Mouse (Mus musculus) neural tube, embryonic 12.5 days (tissue): ENCODE results near the gene Sema4c. TPM values are rescaled to one million over a fixed set of nuclear protein-coding genes. Genes with fewer than 3 reads are reported as not detected.

Experiments used
- ATAC-seq: fragments of 200-750 bp; cut with Nextera tagmentation; 2 replicates; pipeline ENCODE4 v1.8.0; 2017; ENCODE audit warnings: low read depth, mild to moderate bottlenecking, moderate TSS enrichment, moderate library complexity; ENCODE audit not compliant: low FRiP score
- H3K27ac ChIP-seq: fragments of 300-500 bp; sonication (generic); 2 replicates; pipeline ENCODE4 v1.5.1; 2016
- H3K27me3 ChIP-seq: fragments of 300-500 bp; sonication (generic); replicated peaks from 2 replicates; pipeline ENCODE4 v1.6.1; 2016; ENCODE audit warnings: mild to moderate bottlenecking
- H3K36me3 ChIP-seq: fragments of 300-500 bp; sonication (generic); 2 replicates; pipeline ENCODE4 v1.6.1; 2016; ENCODE audit warnings: mild to moderate bottlenecking
- H3K4me1 ChIP-seq: fragments of 300-500 bp; sonication (generic); 2 replicates; pipeline ENCODE4 v1.6.1; 2016
- H3K4me2 ChIP-seq: fragments of 300-500 bp; sonication (generic); replicated peaks from 2 replicates; pipeline ENCODE4 v1.6.1; 2016; ENCODE audit warnings: mild to moderate bottlenecking
- H3K4me3 ChIP-seq: fragments of 300-500 bp; sonication (generic); 2 replicates; pipeline ENCODE4 v1.5.1; 2016
- H3K9ac ChIP-seq: fragments of 300-500 bp; sonication (generic); 2 replicates; pipeline ENCODE4 v1.6.1; 2016; ENCODE audit warnings: mild to moderate bottlenecking
- H3K9me3 ChIP-seq: fragments of 300-500 bp; sonication (generic); 2 replicates; pipeline ENCODE4 v1.6.1; 2016; ENCODE audit warnings: mild to moderate bottlenecking
- WGBS: fragments of 180-500 bp; shearing (Covaris S2); methylation state at CpG from one replicate; pipeline ENCODE4 v1.1.7; 2016; 5-methylcytosine and 5-hydroxymethylcytosine counted together
- polyA plus RNA-seq: library from polyadenylated mRNA; unstranded; fragments of >200 nt; fragmentation: Nextera tagmentation; extraction: Ambion mirVana; gene quantifications from 2 replicates; pipeline ENCODE4 v1.2.1, GENCODE M21; 2016

Gene Sema4c
- polyA plus RNA-seq, 1 experiment from 2014 or later, result 35.4 TPM

GRCm38 (mm10) chr1:36563197-36563596 lies 5.0 kb upstream of the Sema4c start:
- no peak overlapping the region for H3K27ac ChIP-seq
- WGBS, result 68% methylated on average over 2 of the region's 2 CpGs
- no peaks in the 10 kb centered on the region for H3K36me3 ChIP-seq
- ATAC-seq, result no peak
- no peaks in the 10 kb centered on the region for H3K9me3 ChIP-seq
- no peaks in the 10 kb centered on the region; the same call in 1 of the 2 replicates for H3K27me3 ChIP-seq
- H3K4me3 ChIP-seq, result no peak overlapping the region
- no peak overlapping the region for H3K4me2 ChIP-seq
- no peak overlapping the region for H3K9ac ChIP-seq
- peaks cover 19% of the 10 kb centered on the region for H3K4me1 ChIP-seq

DNA sequence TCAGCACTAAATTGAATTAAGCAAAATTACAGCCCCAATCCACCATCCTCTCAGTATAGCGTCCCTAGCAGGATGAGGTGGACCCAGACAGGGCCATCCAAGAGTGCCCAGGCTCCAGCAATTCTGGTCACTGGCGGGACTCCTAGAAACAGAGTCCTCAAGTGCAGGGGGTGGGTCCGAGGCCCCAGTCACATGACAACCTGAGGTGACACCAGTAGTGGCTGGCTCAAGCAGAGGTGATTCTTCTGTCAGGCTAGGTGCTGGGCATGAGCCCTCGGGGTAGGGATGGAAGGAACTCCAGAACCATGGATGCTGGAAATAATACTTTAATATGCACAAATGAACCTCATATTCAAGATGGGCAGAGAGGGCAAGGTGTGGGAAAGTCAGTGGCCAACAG lies 4.2 kb upstream of the Sema4c start:
- 67% methylated on average over 4 of the region's 4 CpGs for WGBS
- H3K27me3 ChIP-seq, result no peaks in the 10 kb centered on the region; the same call in 1 of the 2 replicates
- H3K9me3 ChIP-seq, result no peaks in the 10 kb centered on the region
- no peak overlapping the region for H3K9ac ChIP-seq
- H3K4me2 ChIP-seq, result no peak overlapping the region
- no peaks in the 10 kb centered on the region for H3K36me3 ChIP-seq
- H3K27ac ChIP-seq, result no peak overlapping the region
- peaks cover 19% of the 10 kb centered on the region for H3K4me1 ChIP-seq
- no peak for ATAC-seq
- H3K4me3 ChIP-seq, result no peak overlapping the region

DNA sequence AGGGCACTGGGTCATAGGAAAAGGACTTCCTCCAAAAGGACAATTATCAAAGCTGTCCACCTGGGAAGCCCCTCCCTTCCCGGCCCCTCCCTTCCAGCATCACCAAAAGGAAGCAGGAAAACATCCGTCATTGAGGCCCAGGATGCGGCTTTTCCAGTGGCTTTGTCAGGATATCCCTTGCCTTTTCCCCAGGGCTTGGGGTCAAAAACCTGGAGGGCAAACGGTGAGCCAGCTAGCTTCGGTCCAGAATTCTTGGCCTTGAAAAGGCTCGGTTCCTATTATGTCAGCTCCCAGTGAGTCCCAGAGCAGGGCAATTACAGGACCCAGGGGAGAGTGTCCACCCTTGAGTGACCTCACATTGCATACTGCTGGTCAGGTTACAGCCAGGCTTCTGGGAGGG lies 2.8 kb upstream of the Sema4c start:
- no peaks in the 10 kb centered on the region for H3K9me3 ChIP-seq
- no peaks in the 10 kb centered on the region for H3K36me3 ChIP-seq
- H3K4me2 ChIP-seq, result no peak overlapping the region
- H3K9ac ChIP-seq, result no peak overlapping the region
- 47% methylated on average over 6 of the region's 6 CpGs for WGBS
- H3K27ac ChIP-seq, result no peak overlapping the region
- H3K4me1 ChIP-seq, result peaks cover 15% of the 10 kb centered on the region
- no peak for ATAC-seq
- no peak overlapping the region for H3K4me3 ChIP-seq
- no peaks in the 10 kb centered on the region; the same call in 1 of the 2 replicates for H3K27me3 ChIP-seq

GRCm38 (mm10) chr1:36559888-36560287 lies 1.7 kb upstream of the Sema4c start:
- Histone ChIP-seq H3K4me3 (no peak overlapping the region), H3K27ac (no peak overlapping the region), H3K4me1 (peaks cover 25% of the 10 kb centered on the region), H3K9me3 (no peaks in the 10 kb centered on the region), H3K4me2 (no peak overlapping the region), H3K36me3 (peaks cover 4% of the 10 kb centered on the region; the same call in 1 of the 2 replicates), H3K9ac (no peak overlapping the region), H3K27me3 (no peaks in the 10 kb centered on the region; the same call in 1 of the 2 replicates)
- 77% methylated on average over 5 of the region's 5 CpGs for whole genome bisulfite sequencing
- ATAC-seq, result no peak

GRCm38 (mm10) chr1:36559256-36559655 lies 1.1 kb upstream of the Sema4c start:
- WGBS, result 11% methylated on average over 4 of the region's 4 CpGs
- H3K9me3 ChIP-seq, result no peaks in the 10 kb centered on the region
- H3K4me2 ChIP-seq, result peak overlapping the region; percentile 95
- no peak overlapping the region for H3K27ac ChIP-seq
- no peaks in the 10 kb centered on the region; the same call in 1 of the 2 replicates for H3K27me3 ChIP-seq
- H3K4me3 ChIP-seq, result no peak overlapping the region
- no peak for ATAC-seq
- H3K9ac ChIP-seq, result no peak overlapping the region
- peaks cover 11% of the 10 kb centered on the region for H3K36me3 ChIP-seq
- H3K4me1 ChIP-seq, result peaks cover 31% of the 10 kb centered on the region

GRCm38 (mm10) chr1:36557457-36558011 lies 615 bp downstream of the Sema4c start:
- Histone ChIP-seq H3K27ac (peak overlapping the region; percentile 98), H3K4me2 (peak overlapping the region; percentile 95), H3K27me3 (no peaks in the 10 kb centered on the region), H3K9ac (peak overlapping the region; percentile 98), H3K4me3 (peak overlapping the region; percentile 91), H3K9me3 (no peaks in the 10 kb centered on the region), H3K4me1 (peaks cover 39% of the 10 kb centered on the region), H3K36me3 (peaks cover 28% of the 10 kb centered on the region)
- ATAC-seq, result peak; percentile 50
- WGBS, result under 1% methylated on average over 48 of the region's 48 CpGs

DNA sequence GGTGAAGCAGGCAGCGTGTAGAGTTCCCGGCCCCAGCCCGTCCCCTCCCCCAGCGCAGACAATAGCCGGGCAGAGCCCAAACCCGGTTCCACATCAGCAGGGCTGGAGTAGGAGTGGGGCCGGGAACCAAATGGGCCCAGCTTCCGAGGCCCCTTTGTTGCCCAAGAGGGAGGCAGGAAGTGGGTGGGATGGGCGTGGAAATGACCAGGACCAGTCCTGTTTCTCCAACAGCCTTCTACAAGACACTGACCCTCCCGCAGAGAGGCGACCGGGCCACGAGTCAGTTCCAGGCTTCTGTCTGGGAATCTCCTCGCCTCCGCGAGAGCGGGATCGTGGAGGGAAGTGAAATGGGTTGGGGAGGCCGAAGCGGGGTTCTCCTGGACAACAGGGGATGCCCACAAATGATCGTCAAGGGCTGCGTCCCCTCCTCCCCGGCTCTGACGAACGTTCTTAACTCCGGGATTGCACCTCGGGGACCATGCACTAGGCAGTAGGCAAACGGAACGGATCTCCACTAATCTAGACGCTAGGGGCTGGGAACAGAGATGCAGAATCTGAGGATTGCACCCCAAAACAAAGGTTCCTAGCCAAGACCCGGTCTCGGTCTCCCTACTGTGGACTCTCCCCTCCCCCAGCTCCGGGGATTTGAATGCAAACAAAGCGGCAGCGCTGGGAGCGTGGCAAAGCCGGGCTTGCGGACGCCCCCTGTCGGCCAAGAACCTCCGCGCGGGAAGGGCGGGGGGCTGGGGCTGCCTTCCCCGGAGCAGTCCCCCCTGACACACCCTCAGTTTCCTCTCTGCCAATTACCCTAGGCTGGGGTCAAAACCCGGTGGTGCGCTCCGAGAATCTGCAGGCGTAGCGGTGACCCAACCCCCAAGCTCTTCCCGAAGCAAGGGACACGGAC lies 1.3 kb downstream of the Sema4c start:
- Histone ChIP-seq H3K4me1 (peaks cover 39% of the 10 kb centered on the region), H3K36me3 (peaks cover 35% of the 10 kb centered on the region), H3K27me3 (no peaks in the 10 kb centered on the region), H3K9me3 (no peaks in the 10 kb centered on the region), H3K27ac (peak overlapping the region; percentile 98), H3K9ac (peak overlapping the region; percentile 98), H3K4me3 (peak overlapping the region; percentile 91), H3K4me2 (peak overlapping the region; percentile 95)
- ATAC-seq, result peak; percentile 80
- under 1% methylated on average over 52 of the region's 52 CpGs for WGBS

DNA sequence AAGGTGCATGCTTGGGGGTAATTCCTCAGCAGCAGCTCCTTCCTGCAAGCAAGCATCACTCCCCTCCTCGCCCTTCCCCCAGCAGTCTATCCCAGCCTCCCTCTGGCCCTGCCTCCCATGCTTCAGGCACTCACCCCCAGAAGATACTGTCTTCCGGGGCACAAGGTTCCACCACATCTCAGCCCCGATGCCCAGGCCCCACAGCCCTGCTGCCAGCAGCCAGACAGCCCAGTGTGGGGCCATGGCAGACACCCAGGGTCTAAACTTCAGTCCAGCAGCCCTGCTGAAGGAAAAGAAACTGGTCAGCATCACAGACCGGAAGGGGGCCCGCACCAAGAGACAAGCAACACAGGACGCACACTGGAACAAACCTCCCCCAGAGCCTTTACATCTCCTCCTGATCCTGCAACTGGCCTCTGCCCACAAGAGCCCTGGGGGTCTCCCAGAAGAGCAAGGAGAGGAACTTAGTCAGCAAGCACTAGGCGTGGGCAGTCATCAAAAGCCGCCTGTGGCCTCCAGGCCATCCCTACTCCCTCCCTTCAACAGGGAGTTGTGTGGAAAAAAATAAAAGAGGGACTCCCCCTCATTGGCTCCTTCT lies 2.3 kb downstream of the Sema4c start:
- Histone ChIP-seq H3K4me2 (peak overlapping the region; percentile 95), H3K9me3 (no peaks in the 10 kb centered on the region), H3K27ac (peak overlapping the region; percentile 98), H3K9ac (peak overlapping the region; percentile 98), H3K4me3 (peak overlapping the region; percentile 91), H3K27me3 (no peaks in the 10 kb centered on the region), H3K36me3 (peaks cover 44% of the 10 kb centered on the region), H3K4me1 (peaks cover 41% of the 10 kb centered on the region)
- no peak for ATAC-seq
- 3% methylated on average over 8 of the region's 8 CpGs for WGBS

GRCm38 (mm10) chr1:36554633-36555399 lies 3.3 kb downstream of the Sema4c start:
- WGBS, result 61% methylated on average over 21 of the region's 21 CpGs
- peaks cover 44% of the 10 kb centered on the region for H3K4me1 ChIP-seq

GRCm38 (mm10) chr1:36552506-36552905 lies 5.6 kb downstream of the Sema4c start:
- H3K4me2 ChIP-seq, result no peak overlapping the region
- no peak for ATAC-seq
- no peaks in the 10 kb centered on the region for H3K9me3 ChIP-seq
- no peak overlapping the region for H3K9ac ChIP-seq
- H3K4me1 ChIP-seq, result peaks cover 52% of the 10 kb centered on the region
- no peak overlapping the region for H3K27ac ChIP-seq
- 91% methylated on average over 16 of the region's 16 CpGs for WGBS
- no peak overlapping the region for H3K4me3 ChIP-seq
- H3K36me3 ChIP-seq, result peaks cover 72% of the 10 kb centered on the region
- no peaks in the 10 kb centered on the region for H3K27me3 ChIP-seq

More at GRCm38 (mm10) chr1:36554633-36555399, 3.3 kb downstream of the Sema4c start:
- no peaks in the 10 kb centered on the region for H3K9me3 ChIP-seq
- 0 out of 2 replicates have a peak overlapping the region, but pooled peaks have one; percentile 98 for H3K27ac ChIP-seq
- no peaks in the 10 kb centered on the region for H3K27me3 ChIP-seq
- peak overlapping the region; percentile 98 for H3K9ac ChIP-seq
- H3K4me2 ChIP-seq, result peak overlapping the region; percentile 95
- peak overlapping the region; percentile 91 for H3K4me3 ChIP-seq
- peaks cover 55% of the 10 kb centered on the region for H3K36me3 ChIP-seq
- no peak for ATAC-seq

DNA sequence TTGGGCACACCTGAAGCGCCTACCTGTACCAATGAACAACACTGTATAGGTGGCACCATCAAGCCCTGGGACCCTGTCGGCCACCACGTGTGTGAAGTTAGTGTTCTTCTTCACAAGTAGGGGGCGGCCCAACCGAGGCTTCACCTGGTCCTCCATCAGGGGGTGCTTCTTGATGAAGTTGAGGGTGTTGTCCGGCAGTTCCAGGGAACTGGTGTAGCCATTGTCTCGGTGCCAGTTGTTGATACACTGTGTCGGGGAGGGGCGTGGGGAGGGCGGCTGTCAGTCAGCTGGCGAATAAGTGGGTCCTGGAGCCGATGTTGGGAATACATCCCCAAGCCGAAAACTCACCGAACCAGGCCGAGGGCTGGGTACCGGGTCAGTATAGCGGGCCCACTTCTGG lies 6.2 kb downstream of the Sema4c start:
- Histone ChIP-seq H3K27me3 (no peaks in the 10 kb centered on the region), H3K4me3 (no peak overlapping the region), H3K9ac (no peak overlapping the region), H3K36me3 (peaks cover 72% of the 10 kb centered on the region), H3K9me3 (no peaks in the 10 kb centered on the region), H3K4me2 (no peak overlapping the region), H3K27ac (no peak overlapping the region), H3K4me1 (peaks cover 55% of the 10 kb centered on the region)
- WGBS, result 91% methylated on average over 17 of the region's 17 CpGs
- ATAC-seq, result no peak
